Mouse (Mus musculus) neural tube, postnatal 0 days (tissue): ENCODE results near the gene Gtf2i. TPM values are rescaled to one million over a fixed set of nuclear protein-coding genes. Genes with fewer than 3 reads are reported as not detected.

Source experiments
- microRNA-seq: library from miRNA; unstranded; fragments of <30 nt; microRNA quantifications from one replicate; pipeline ENCODE4, GENCODE M21; 2016
- polyA plus RNA-seq: library from polyadenylated mRNA; unstranded; fragments of >200 nt; fragmentation: Nextera tagmentation; extraction: Ambion mirVana; gene quantifications from 2 replicates; pipeline ENCODE4 v1.2.1, GENCODE M21; 2015

Gene Gtf2i
- polyA plus RNA-seq, result 89.6 and 107 TPM in 2 replicates

DNA sequence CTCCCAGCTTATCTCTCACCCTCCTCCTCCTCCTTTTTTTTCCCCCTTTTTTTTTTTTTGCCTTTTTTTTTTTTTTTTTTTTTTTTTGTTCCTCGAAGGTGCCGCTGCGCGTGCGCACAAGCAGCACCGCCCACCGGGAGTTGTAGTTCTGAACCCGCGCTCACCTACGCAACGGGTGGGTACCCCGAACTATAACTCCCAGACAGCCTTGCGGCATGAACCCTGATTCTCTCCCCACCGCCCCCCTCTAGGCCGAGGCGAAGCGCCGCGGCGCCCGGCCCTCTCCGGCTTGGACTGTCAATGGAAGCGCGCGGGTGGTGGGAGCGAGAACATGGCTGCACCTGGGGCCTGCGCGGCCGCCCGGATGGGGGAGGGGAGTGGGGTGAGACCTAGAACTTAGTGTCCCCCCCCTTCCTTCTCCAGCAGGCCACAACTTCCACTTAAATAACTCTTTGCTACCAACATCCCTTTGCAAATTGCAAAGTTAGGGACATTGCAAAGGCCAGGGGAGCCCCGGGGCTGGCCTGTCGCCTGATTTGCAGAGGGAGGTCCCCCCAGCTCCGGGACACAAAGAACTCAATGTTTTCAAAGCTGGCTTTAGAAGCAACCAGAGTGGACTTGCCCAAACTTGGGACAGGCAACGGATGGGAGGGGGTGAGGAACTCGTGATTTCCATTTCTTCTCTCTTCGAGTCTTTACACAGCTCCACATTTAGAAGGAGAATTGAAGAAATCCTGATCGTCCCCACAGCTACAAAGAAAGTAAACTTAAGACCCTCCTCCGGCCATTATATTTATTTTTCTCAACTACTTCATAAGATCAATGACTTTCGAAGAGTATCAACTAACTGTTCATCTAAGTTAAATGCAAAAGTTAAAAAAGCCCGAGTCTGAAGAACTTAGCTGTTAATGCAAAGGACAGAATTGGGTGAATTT is at the start of gene Gtf2i:
Gtf2i (minus strand) TSS at position 73 of the 935 bp plus-strand sequence.

DNA sequence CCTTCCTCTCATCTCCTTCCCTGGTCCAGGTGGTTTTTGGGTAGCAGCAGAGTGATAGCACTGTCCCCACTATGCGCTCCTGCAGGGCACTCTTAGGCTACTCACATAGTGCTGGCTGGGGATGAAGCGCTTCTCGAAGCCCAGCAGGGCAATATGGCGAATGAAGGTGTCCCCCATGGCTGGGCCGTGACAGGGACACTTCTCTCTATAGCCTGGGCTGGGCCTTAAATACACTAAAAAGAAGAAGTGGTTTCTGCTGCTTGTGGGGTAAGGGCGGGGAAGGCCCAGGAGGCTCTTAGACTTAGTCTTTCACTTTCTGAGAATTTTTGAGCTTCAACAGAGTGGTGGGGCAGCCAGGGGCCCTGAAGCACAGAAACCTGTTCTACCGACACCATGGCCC is 85.2 kb downstream of the Gtf2i start, which contains the start of gene Ncf1:
Ncf1 (minus strand) TSS at position 235 of the 400 bp plus-strand sequence.

Small RNAs within 50 kb of the gene (microRNA-seq; reads per million reads assigned to microRNA genes)
- not detected for gene Mir3965

Other genes starting within 250 kb of the Gtf2i start
- 19.4 and 27.4 TPM in 2 replicates for gene Castor2, start 215.0 kb downstream of the Gtf2i start, polyA plus RNA-seq
- 19.1 and 19.9 TPM in 2 replicates for gene Rcc1l, start 138.0 kb downstream of the Gtf2i start, polyA plus RNA-seq
- gene Gtf2ird2, start 130.7 kb downstream of the Gtf2i start, polyA plus RNA-seq, result 9.7 and 11.2 TPM in 2 replicates
- gene Ncf1, start 85.1 kb downstream of the Gtf2i start, polyA plus RNA-seq, result 3.8 and 4.2 TPM in 2 replicates
- gene Gtf2ird1, start 142.0 kb upstream of the Gtf2i start, polyA plus RNA-seq, result 36.1 and 40.4 TPM in 2 replicates
- 8.5 and 10.6 TPM in 2 replicates for gene Clip2, start 237.7 kb upstream of the Gtf2i start, polyA plus RNA-seq
- 0.65 and 0.67 TPM in 2 replicates for gene Syna, start 245.4 kb upstream of the Gtf2i start, polyA plus RNA-seq